Mouse (Mus musculus): ENCODE measurements around the gene Kcns3.

Gene Kcns3

DNA sequence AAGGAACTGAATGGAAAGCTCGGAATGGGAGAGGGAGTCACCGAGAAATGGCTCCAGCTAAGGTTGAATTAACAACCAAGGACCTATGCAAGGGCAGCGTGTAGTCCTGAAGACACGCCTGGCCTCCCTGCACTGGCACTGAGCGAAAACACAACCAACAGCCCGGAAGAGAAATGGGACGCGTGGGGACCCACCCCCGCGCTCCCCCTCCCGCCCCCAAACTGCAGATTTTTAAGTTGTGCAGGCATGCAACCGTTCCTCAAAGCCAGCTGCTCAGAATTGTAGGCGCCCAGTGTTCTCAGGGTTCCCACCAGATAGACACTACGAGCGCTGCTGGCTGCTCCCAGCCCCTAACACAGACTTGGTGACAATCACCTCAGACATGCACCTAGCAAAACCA lies at the start of gene Kcns3:
Gene Kcns3 (minus strand): TSS at position 42 of the 400 bp plus-strand sequence.
- in situ Hi-C loops (cut with MseI, MboI) = no loop called here

DNA sequence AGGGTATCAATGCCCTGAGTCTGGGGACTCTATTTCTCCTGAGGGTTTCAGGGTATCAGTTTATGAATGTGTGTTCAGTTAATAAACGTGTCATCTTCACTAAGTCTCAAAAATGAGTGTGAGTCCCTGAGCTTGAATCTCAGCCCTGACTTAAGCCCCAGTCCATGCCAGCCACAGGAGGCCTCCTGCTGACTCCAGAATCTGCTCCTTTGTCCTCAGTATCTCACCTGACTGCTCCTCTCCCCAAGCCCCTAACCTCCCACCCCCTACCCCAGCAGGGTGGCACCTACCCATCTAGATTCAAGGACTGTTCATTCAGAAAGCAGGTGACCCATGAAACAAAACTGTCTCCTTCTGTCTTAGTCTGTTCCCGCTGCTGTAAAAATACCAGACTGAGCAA lies 47.7 kb upstream of the Kcns3 start:
- in situ Hi-C loops (cut with MseI, MboI) = no loop called here

DNA sequence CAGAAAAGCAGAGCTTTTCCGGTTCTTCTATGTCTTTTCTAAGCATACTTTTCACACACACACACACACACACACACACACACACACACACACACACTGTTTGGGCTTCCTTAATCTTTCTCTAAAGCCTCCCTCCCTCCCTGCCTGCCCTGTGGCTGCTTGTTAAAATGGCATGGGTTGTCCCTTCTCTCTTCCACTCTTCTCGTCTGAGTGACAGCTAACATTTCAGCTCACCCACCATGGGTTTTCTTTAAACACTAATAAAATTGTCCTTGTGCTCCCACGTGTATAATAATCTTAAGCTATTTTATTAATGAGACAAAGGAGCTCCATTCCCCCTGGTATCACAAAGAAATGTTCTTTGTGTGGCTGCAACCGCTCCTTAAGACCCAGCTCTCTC lies 47.2 kb upstream of the Kcns3 start:
- in situ Hi-C loops (cut with MseI, MboI) = no loop called here

DNA sequence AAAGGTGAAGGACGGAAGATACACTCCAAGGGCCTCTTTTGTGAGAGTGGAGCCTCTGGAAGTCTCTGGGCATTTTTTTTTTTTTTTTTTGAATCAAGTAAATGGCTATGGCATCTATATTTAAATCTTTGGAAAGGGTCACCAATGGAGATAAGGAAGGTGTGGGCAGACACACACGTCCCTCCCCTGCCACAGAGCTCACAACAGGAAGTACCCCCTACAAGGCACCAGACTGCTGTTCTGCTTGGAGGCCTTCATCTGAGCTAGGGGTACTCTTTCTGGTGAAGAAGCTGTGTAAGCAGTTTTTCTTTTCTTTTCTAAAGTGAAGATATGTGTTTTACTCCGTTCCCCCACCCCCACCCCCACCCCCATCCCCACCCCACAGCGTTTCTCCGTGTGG lies 46.0 kb upstream of the Kcns3 start:
- in situ Hi-C loops (cut with MseI, MboI) = no loop called here

DNA sequence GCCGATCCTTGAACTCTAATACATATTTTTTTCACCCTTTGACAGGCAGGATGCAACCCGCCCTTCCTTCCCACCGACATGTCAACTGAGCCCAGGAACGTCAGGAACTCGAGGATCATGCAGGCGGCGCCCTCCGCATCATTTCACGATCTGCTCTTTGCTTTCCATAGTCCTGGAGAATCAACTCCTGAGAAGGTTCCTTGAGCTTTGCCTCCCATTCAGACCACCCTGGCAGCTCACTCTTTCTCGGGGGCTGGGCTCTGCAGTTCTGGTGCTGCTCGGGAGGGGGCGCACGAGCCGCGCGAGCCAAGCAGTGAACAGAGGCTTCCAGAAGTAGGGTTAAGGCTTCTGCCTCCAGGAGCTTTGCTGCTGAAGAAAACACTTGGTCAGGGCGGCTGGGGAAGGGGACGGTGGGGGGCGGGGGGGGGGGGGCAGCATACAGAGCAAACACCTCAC lies 45.3 kb upstream of the Kcns3 start:
- in situ Hi-C loops (cut with MseI, MboI) = no loop called here

DNA sequence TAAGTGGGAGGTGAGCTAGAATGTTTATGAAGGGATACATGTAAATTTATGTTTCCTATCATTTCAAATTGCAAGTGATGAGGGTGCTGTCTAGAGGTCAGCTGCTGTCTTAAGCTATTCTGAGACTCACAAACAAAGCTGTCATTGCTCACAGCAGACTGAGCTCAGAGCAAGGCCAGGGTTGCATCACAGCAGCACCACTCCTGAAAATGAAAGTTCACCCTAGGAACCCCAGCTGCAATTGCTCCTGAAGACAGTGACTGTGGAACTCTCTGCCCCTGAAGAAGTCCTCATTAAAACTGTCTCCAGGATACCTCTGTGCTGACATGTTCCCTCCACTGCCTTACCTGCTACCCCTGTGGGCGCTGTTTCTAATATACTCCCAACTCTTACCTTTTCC lies 44.2 kb upstream of the Kcns3 start:
- in situ Hi-C loops (cut with MseI, MboI) = no loop called here

DNA sequence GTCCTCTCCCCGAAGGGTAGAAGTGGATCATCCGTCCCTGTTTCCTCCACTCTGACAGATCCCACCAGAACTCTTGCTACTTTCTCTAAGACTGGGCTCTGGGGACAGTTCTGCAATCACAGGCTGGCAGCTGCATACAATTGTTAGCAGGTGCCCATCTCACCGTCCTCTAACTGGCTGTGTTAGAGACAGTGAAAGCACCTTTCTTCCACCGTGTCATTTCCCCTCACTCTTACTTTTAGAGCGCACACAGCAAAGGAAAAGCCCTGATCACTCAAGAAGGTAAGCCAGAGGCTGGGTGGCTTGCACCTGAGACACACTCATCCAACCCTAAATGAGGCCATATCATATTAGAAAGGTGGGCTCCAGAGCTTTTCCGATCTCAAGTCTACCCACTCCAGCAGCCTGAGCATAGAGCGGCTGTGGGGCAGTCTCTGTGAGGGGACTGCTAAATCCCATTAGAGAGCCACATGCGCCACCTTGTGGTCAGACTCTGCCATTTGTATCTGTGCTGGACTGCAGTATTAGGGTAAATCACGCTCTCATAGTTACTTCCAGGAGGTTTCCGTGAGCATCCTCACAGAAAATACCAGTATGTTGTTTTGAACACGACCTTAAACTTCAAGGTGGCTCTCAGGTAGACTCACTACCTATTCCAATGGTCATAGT lies 27.8 kb upstream of the Kcns3 start:
- in situ Hi-C loops (cut with MseI, MboI) = loop anchor here (5.0 to 10.0 kb wide), 2 partner anchors 374 to 581 kb away; no protein-coding TSS in a partner anchor

DNA sequence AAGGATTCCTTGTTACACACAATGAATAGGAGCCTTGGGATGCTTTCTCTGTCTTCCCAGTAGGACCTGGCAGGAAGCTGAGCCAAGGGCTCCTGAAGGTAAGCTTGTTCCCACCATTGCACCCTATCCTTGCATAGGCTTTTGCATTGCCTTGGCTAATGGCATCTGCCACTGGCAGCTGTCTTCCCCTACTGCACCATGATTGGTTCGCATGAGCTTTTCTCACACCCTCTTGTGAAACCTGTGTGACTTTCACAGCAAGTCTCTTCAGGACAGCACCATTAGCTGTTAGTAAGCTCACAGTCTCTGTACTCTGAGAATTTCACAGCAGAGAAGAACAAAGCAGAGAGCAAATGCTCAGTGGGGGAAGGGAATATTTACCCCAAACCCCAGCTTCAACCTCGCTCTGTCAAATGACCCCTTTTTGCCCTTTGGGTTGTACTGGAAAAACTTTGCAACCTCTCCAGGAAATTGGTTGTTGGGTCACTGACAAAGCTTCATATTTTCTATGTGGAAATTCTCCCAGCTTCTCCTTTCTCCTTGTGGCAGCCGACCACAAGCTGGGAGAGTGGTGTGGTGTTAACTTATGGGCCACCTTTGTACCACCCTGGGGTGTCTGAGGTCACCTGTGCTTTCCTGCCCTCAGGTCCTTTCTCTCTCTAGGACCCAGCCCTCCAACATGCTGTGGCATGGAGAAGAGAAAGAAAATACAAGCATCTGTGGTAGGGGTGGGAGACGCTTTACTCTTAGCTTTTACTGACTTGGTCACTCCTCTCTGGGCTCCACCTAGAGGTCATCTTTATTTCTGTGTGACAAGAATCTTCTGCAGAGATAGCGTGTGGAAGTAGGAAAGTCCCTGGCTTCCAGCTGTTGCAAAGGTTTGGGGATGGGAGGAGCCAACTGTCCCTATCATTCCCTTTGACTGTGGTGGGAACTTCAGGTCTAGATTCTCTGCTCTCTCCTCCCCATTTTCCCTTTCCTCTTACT lies 26.8 kb upstream of the Kcns3 start:
- in situ Hi-C loops (cut with MseI, MboI) = loop anchor here (5.0 to 10.0 kb wide), 2 partner anchors 373 to 580 kb away; no protein-coding TSS in a partner anchor

DNA sequence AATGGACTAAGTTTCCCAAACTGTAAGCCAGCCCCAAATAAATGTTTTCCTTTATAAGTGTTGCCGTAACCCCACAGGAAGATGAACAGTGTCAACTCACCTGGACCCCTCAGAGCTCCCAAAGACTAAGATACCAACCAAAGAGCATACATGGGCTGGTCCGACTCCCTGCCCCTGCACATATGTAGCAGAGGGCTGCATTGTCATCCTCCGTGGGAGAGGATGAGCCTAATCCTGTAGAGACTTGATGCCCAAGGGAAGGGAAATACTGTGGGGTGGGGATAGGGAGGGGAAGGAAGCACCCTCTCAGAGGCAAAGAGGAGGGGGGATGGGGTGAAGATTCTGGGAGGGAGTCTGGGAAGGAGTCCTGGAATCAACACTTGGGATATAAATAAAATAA lies 7.8 kb upstream of the Kcns3 start:
- in situ Hi-C loops (cut with MseI, MboI) = no loop called here

DNA sequence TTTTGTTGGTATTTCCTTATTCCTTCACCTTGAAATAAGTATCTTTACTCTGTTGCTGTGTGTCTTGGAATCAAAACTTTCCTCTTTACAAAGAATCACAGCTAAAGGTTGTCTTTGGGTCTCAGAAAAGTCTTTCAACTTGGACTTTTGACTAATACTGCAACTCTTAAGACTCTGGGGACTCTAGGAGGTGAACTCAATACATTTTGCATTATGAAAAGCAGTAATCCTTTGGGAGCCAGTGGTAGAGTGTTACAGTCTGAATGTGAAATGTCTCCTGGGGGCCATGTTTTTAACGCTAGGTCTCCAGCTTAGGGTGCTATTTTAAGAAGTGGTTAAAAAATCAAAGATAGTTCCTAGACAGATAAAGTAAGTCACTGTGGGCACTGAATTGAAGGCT lies 4.3 kb upstream of the Kcns3 start:
- in situ Hi-C loops (cut with MseI, MboI) = no loop called here

DNA sequence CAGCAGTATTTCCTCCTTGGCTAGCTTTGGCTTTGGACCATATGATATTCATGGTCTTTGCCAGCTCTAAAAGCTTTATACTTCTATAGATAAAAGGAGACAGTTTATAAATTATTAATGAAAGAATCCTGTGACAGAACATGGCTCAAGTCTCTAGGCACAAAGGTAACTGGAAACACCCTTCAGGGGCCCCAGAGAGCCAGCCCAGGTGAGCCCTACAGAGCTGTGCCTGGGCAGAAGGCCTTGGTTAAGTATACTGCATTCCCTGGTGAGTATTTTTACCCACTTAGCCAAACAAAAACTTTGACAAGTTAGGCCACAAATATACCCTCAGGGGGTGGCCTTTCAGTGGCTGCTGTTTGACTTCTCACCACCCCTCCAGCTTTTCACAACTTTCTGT lies 2.7 kb upstream of the Kcns3 start:
- in situ Hi-C loops (cut with MseI, MboI) = no loop called here

DNA sequence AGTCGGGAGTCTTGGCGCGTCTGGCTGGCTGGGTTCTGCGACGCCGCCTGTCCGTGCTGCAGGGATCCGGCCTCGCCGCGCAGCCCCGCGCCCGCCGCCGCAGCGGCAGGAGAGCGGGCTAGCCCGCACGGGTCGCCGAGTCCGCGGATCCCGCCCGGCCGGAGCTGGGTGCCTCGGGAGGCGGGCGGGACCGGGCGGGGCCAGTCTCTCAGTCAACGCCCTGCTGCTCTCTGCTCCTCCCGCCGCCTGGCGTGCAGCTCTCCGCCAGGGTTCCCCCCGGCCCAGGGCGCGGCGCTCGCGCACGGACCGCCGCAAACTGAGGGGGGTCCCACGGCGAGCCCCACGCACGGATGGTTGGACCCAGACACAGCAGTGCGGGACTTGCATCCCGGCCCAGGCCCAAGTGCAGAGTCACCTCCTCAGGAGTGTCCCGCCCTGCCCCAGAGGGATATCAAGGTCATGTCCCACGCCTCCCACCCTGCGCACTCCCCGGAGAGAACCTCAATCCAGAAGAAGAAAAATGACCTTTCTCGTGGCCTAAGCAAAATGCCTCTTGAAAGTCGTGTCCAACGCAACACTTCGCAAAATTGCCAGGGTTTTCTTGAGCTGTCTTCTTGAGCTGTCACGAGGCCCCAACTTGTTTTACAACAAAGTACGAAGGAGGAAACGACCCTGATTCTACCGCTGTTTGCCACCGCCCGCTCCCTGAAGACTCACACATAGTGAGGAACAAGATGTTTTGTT lies 492 bp downstream of the Kcns3 start:
- in situ Hi-C loops (cut with MseI, MboI) = no loop called here

DNA sequence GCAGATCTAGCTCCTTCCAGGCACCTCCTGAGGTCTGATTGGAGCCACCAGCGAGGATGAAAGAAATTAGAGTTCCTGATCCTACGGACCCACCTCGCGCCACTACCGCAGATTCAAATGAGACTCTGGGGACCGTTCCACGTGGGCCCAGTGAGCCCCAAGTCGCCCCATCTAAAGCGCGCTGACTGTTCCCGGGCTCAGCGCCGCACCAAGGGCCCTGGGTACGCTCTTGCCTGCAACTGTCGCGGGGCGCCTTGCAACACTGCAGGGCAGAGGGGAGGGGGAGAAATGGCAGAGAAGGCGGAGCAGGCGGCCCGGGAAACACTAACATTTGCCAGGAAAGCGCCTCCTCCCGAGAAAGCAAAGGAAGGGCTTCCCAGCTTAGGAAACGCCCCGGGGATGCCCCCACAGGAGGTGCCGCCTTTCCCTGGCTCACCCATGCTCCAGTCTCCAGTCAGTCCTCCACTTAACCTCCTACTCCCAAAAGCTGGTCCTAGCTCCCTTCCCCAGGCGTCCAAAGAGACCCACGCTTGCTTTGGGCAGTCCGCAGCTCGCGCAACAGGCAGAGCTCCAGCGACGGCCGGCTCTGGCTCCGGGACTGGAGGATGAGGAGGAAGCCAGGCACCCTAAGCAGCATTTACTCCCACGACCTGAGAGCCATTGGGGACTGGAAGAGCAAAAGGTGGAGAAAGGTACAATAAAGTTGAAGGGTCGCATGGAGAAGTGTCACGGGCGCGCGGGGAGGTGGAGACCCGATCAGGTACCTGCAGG lies 1.2 kb downstream of the Kcns3 start:
- in situ Hi-C loops (cut with MseI, MboI) = no loop called here

DNA sequence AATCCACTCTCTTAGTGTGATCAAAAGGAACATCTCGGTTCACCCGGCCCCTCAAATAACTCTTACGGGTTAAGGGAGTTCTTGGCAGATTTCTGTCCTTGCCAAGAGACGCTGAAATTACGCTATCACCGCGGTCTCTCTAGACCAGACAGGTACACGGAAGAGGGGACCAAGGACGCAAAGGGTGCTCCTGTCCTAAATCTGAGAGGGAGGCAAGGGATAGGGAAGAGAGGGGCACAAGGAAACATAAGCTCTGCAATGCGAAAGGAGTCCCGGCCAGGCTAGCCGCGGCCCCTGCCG lies 1.8 kb downstream of the Kcns3 start:
- in situ Hi-C loops (cut with MseI, MboI) = no loop called here

DNA sequence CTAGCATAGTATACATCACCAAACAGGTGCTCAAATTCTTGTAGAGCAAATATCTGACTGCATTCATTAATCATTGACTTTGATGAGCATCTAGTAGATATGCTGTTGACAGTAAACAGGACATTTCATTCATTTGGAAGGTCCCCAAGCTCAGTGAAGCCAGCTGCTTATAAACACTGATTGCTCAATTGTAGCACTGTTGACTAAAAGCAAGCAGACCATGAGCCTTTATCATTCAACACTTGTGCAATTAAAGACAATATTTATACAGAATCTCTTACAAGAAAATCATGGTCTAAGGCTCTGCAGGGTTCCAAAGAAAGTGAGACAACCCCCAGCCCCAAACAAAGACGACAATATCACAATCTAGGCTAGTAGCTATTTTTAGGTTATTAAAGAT lies 6.0 kb downstream of the Kcns3 start:
- in situ Hi-C loops (cut with MseI, MboI) = no loop called here

DNA sequence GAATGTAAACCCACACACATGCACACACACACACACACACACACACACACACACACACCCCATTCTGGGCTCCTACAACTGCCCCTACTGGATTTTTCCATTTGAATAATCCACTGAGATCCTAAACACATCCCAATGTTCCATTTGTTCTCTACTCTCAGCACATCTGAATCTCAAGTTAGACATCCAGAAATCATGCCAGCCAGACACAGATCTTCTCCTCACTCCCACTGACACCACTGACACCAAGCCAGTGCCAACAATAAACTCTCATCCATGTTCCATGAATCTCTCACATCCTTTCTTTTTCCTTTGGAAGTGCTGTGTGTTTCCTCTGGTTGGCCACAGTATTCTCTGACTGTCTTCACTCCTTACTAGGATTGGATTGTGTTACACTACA lies 18.4 kb downstream of the Kcns3 start:
- in situ Hi-C loops (cut with MseI, MboI) = no loop called here

DNA sequence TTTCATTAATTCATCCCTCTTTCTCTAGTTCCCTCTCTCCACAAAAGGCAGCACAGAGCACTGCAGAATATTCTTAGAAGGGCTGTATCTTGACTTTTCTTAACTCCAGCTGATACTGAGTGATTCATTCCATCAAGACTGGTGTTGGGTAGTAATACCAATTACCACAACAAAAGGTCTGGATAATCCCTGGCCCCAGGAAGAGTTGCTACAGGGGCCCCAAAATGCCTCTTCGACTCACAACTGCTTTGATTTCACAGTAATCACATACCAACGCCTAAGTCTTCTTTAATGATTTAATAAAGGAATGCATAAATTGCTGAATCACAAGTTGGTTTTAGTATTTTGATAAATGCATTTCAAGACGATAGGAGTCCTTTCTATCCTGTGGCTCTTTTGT lies 21.7 kb downstream of the Kcns3 start:
- in situ Hi-C loops (cut with MseI, MboI) = no loop called here

DNA sequence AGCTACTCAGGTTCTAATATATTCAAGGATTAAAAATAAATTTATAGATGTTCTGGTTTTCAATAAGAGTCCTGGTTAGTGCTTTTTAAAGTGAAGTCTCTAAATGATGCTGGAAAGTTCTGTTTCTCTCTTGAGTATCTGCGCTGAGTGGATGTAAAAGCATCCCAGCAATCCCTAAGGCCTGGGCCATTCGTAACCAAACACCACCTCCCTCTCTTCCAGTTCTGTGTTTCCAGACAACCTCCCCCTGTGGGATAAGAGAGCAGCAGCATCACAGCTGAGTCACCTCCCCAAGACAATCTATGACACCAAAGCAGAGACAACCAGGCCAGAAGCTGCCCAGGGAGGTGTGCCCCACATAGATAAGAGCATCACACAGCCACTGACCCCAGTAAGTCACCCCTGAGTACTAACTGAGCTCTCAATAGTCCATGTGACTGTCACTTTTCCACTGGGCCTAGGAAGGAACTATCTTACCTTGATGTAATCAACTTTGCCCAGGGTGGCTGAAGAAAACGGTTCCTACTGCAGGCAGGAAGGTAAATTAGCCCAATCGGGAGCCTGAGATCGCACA lies 24.6 kb downstream of the Kcns3 start:
- in situ Hi-C loops (cut with MseI, MboI) = no loop called here

DNA sequence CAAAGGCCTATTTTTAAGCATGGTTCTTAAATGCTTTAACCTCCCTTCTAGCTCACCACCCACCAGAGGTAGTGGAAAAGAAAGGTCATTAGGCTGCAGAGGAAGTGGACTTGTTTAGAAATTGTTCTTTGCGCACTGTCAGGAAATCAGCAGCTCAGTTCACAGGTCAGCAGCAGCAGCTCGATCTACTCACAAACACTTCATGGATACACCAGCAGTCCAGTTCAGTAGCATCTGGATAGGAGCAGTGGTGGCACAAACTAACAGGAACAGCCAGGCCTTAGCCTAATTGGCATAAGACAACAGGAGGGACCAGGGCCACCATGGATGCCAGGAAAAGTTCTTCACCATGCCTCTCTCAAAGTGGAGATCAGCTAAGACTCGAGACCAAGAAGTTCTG lies 49.3 kb downstream of the Kcns3 start:
- in situ Hi-C loops (cut with MseI, MboI) = no loop called here

DNA sequence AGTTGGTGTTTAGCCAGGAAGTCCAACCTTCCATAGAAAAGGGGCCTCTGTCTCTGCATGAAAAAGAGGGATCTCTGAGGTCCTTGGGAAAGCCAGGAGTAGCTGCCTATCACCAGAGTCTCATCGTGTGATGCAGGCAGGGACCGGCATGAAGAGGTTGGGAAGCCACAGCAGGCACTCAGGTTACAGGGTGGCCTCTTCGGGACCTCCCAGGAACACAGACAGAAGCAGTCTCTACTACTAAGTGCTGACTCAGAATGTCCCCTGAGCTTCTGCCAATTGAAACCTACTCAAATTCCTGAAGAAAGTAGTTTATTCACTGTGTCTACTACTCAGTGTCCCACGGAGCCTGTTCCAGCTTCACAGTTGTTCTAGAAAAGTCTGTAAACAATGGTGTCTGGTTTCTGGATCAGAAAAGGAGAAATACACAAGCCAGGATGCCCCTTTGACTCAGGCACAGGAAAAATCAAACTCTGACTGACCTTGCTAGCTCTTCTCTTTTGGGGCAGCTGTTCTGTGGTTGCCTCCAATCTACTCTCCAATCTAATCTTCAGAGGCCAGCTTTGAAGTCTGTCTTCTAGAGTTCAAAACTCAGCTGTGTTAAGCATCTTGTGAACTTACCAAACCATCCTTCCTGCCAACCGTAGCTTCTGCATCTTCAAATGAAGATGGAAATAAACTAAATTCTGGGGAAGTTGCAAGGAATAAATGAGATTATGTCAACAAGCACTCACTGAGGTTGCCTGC lies 62.1 kb downstream of the Kcns3 start:
- in situ Hi-C loops (cut with MseI, MboI) = no loop called here
